Mouse (Mus musculus): Measurements from ENCODE around the gene Wrap53.
"Not testable (repeated sequence)": the region's sequence is repeated elsewhere in the genome, so short reads cannot be mapped to it uniquely, and the experiment has no call there.

Gene Wrap53

GRCm38 (mm10) chr11:69580091-69580514 is at the start of gene Wrap53, which contains the start of gene Trp53:
Wrap53 (minus strand) TSS chr11:69580255.
Trp53 (plus strand) TSS chr11:69580359.
- in situ Hi-C loops (cut with MboI), result no loop called here

GRCm38 (mm10) chr11:69629802-69630201 is 49.7 kb upstream of the Wrap53 start:
- in situ Hi-C loops (cut with MboI), result no loop called here

GRCm38 (mm10) chr11:69628286-69628685 is 48.2 kb upstream of the Wrap53 start:
- in situ Hi-C loops (cut with MboI), result no loop called here

- in situ Hi-C loops (cut with MboI), result not testable (repeated sequence)
Observed at GRCm38 (mm10) chr11:69624339-69624738, 44.3 kb upstream of the Wrap53 start.

GRCm38 (mm10) chr11:69623006-69623405 is 43.0 kb upstream of the Wrap53 start:
- in situ Hi-C loops (cut with MboI), result no loop called here

GRCm38 (mm10) chr11:69622406-69622805 is 42.4 kb upstream of the Wrap53 start:
- in situ Hi-C loops (cut with MboI), result no loop called here

- in situ Hi-C loops (cut with MboI), result no loop called here
Observed at GRCm38 (mm10) chr11:69621571-69622268, 41.7 kb upstream of the Wrap53 start, which contains the start of gene Sat2. Sat2 (plus strand) TSS chr11:69622024.

GRCm38 (mm10) chr11:69620394-69621081 is 40.5 kb upstream of the Wrap53 start:
- in situ Hi-C loops (cut with MboI), result no loop called here

- in situ Hi-C loops (cut with MboI), result no loop called here
Observed at GRCm38 (mm10) chr11:69617805-69618204, 37.8 kb upstream of the Wrap53 start, which contains the start of gene Shbg. Shbg (minus strand) TSS chr11:69617905.

GRCm38 (mm10) chr11:69616781-69617180 is 36.7 kb upstream of the Wrap53 start:
- in situ Hi-C loops (cut with MboI), result no loop called here

- in situ Hi-C loops (cut with MboI), result not testable (repeated sequence)
Observed at GRCm38 (mm10) chr11:69614257-69614588, 34.2 kb upstream of the Wrap53 start.

GRCm38 (mm10) chr11:69613553-69614256 is 33.6 kb upstream of the Wrap53 start:
- in situ Hi-C loops (cut with MboI), result no loop called here

GRCm38 (mm10) chr11:69610899-69611298 is 30.8 kb upstream of the Wrap53 start:
- in situ Hi-C loops (cut with MboI), result no loop called here

- in situ Hi-C loops (cut with MboI), result no loop called here
Observed at GRCm38 (mm10) chr11:69609416-69609815, 29.4 kb upstream of the Wrap53 start.

- in situ Hi-C loops (cut with MboI), result no loop called here
Observed at GRCm38 (mm10) chr11:69608525-69608924, 28.5 kb upstream of the Wrap53 start.

GRCm38 (mm10) chr11:69606832-69607231 is 26.8 kb upstream of the Wrap53 start:
- in situ Hi-C loops (cut with MboI), result no loop called here

GRCm38 (mm10) chr11:69606491-69606795 is 26.4 kb upstream of the Wrap53 start:
- in situ Hi-C loops (cut with MboI), result no loop called here

GRCm38 (mm10) chr11:69605726-69606490 is 25.9 kb upstream of the Wrap53 start, which contains the start of gene Atp1b2:
Atp1b2 (minus strand) TSS chr11:69605942.
- in situ Hi-C loops (cut with MboI), result no loop called here

GRCm38 (mm10) chr11:69604795-69605664 is 25.0 kb upstream of the Wrap53 start:
- in situ Hi-C loops (cut with MboI), result no loop called here

- in situ Hi-C loops (cut with MboI), result no loop called here
Observed at GRCm38 (mm10) chr11:69604347-69604746, 24.3 kb upstream of the Wrap53 start.

- in situ Hi-C loops (cut with MboI), result no loop called here
Observed at GRCm38 (mm10) chr11:69603516-69603915, 23.5 kb upstream of the Wrap53 start.

All from mature B cell (primary cell).